ENCODE assay signal across 13 mouse cellular contexts in the genomic region with DNA sequence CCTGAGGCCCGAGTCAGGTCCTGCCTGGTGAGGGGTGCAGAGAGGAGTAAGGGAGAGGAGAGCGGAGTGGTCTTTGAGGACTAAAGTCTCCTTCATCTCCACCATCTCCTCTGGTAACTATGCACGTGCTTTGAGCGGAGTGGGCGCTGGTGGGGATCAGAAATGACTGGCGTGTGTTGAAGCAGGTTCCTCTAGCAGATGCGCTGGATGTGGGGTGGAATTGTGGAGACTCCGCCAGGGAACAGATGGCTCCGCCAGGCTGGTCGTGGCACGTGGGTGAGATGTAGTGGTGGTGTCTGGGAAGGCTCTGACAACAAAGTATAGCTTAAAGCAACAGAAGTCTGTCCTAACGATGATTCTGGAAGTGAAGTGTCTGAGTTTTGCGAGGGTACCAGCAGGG.
A peak's percentile ranks its signal among the peaks of the same experiment; 100 is the strongest.
DNase-seq lines count a peak whose midpoint lies in the region; ATAC-seq and TF ChIP-seq lines count a peak whose summit lies in the region.
"Had no signal": no experiment of that assay in that cellular context is flagged by ENCODE, and none has a peak within 500 bp of the region (broad histone marks: within the 10 kb centered on the region; RNA-seq: fewer than 3 reads in every experiment).

No protein-coding gene starts in this region.

- no peak overlapping the region for H3K4me3 ChIP-seq in hindbrain, embryonic 12.5 days
- no peak overlapping the region for H3K4me3 ChIP-seq in liver, postnatal 0 days (ENCODE audit: low read depth, low read length)
- H3K4me3 ChIP-seq: embryonic facial prominence, embryonic 15.5 days; limb, embryonic 12.5 days had no signal

- H3K4me1 ChIP-seq in hindbrain, embryonic 12.5 days, result peaks cover 22% of the 10 kb centered on the region
- H3K4me1 ChIP-seq in liver, postnatal 0 days (ENCODE audit: insufficient read depth), result peaks cover 17% of the 10 kb centered on the region

- peak; percentile 76 for DNase-seq in brain, embryonic 14.5 days (ENCODE audit: low read depth)
- peak; percentile 89 for DNase-seq in layer of hippocampus, adult 9-11 months
- peak; percentile 83 to 86 for DNase-seq in left cerebral cortex, postnatal 14 days (ENCODE audit: low spot score in 2 of 2)
- no peak for DNase-seq in gastrocnemius, postnatal 4 days (ENCODE audit: low spot score in 2 of 2)
- no peak for DNase-seq in cerebellum, adult 11-12 months
- DNase-seq in liver, postnatal 0 days, result no peak
- DNase-seq: gastrocnemius, postnatal 25 days; kidney, adult 8-10 months had no signal

- no peak for TF ChIP-seq POLR2A in brain, embryonic 14.5 days (IDR thresholded peaks at IDR 0.05; ENCODE audit: borderline replicate concordance, extremely low read depth, insufficient read depth, insufficient read length, poor library complexity, severe bottlenecking)

- 91% methylated on average over 13 of the region's 13 CpGs for WGBS in hindbrain, embryonic 12.5 days
- WGBS in liver, postnatal 0 days (ENCODE audit: insufficient replicate concordance), result 84% methylated on average over 13 of the region's 13 CpGs

- H3K36me3 ChIP-seq in hindbrain, embryonic 12.5 days, result no peaks in the 10 kb centered on the region
- no peaks in the 10 kb centered on the region for H3K36me3 ChIP-seq in liver, postnatal 0 days (replicated peaks; ENCODE audit: insufficient read depth, low read length)
- H3K36me3 ChIP-seq: embryonic facial prominence, embryonic 15.5 days had no signal

- H3K9ac ChIP-seq in hindbrain, embryonic 12.5 days, result no peak overlapping the region
- no peak overlapping the region for H3K9ac ChIP-seq in liver, postnatal 0 days (replicated peaks)
- H3K9ac ChIP-seq: embryonic facial prominence, embryonic 15.5 days; limb, embryonic 12.5 days had no signal

- no peaks in the 10 kb centered on the region for H3K27me3 ChIP-seq in hindbrain, embryonic 12.5 days
- no peaks in the 10 kb centered on the region for H3K27me3 ChIP-seq in liver, postnatal 0 days (ENCODE audit: insufficient read depth, low read length)
- H3K27me3 ChIP-seq: embryonic facial prominence, embryonic 15.5 days; limb, embryonic 12.5 days had no signal

- intact Hi-C loops in left cerebral cortex, postnatal 14 days (cut with DNase I), result no loop called here

- no peak overlapping the region for H3K27ac ChIP-seq in hindbrain, embryonic 12.5 days
- H3K27ac ChIP-seq in liver, postnatal 0 days (ENCODE audit: low read depth), result no peak overlapping the region
- H3K27ac ChIP-seq: embryonic facial prominence, embryonic 15.5 days; limb, embryonic 12.5 days had no signal

- H3K4me2 ChIP-seq in hindbrain, embryonic 12.5 days (replicated peaks), result no peak overlapping the region
- H3K4me2 ChIP-seq in liver, postnatal 0 days (ENCODE audit: low read depth, low read length), result no peak overlapping the region
- H3K4me2 ChIP-seq: embryonic facial prominence, embryonic 15.5 days; limb, embryonic 12.5 days had no signal

- no peak for TF ChIP-seq CTCF in brain, embryonic 14.5 days (IDR thresholded peaks at IDR 0.05; ENCODE audit: borderline replicate concordance, extremely low read depth, insufficient read depth, insufficient read length)
- no peak for TF ChIP-seq CTCF in liver, postnatal 0 days (IDR thresholded peaks at IDR 0.05; ENCODE audit: low read depth)

- peak; percentile 100 for ATAC-seq in frontal cortex, adult (ENCODE audit: low TSS enrichment)
- ATAC-seq in hindbrain, embryonic 12.5 days (ENCODE audit: low FRiP score), result no peak
- ATAC-seq in liver, postnatal 0 days, result no peak
- ATAC-seq: hindbrain, embryonic 16.5 days had no signal

- no peak for TF ChIP-seq EP300 in liver, postnatal 0 days (IDR thresholded peaks at IDR 0.05; ENCODE audit: low read depth)

- H3K9me3 ChIP-seq in hindbrain, embryonic 12.5 days (replicated peaks), result no peaks in the 10 kb centered on the region
- no peaks in the 10 kb centered on the region for H3K9me3 ChIP-seq in liver, postnatal 0 days (ENCODE audit: low read length)
- H3K9me3 ChIP-seq: embryonic facial prominence, embryonic 15.5 days; limb, embryonic 12.5 days had no signal

Comparison
In these comparisons a context has a peak if more than half of its experiments do, and no peak if none do; other contexts are left out.
1. DNase-seq: peak in brain, embryonic 14.5 days (single experiment), layer of hippocampus, adult 9-11 months (single experiment) and left cerebral cortex, postnatal 14 days (2 of 2); none in gastrocnemius, postnatal 4 days (0 of 2), cerebellum, adult 11-12 months (single experiment) and liver, postnatal 0 days (single experiment).